Mouse (Mus musculus) CH12.LX (cell line): ENCODE measurements around the gene Map4k3. TPM values are rescaled to one million over a fixed set of nuclear protein-coding genes. Genes with fewer than 3 reads are reported as not detected.

ENCODE experiments used
- DNase-seq: peaks from one replicate; pipeline ENCODE4 v3.0.0-alpha.2; 2013; ENCODE audit errors: extremely low read depth
- H3K27ac ChIP-seq: 2 replicates; pipeline ENCODE4 v1.5.1; 2012; ENCODE audit warnings: low read depth, mild to moderate bottlenecking, control low read depth, moderate library complexity; ENCODE audit not compliant: insufficient read depth
- H3K27me3 ChIP-seq: replicated peaks from 2 replicates; pipeline ENCODE3; 2012; ENCODE audit warnings: inconsistent platforms
- H3K36me3 ChIP-seq, 2 experiments: replicated peaks in 1 of 2; 2 replicates each; pipeline versions ENCODE3 to v1.6.1; 2012; ENCODE audit warnings: inconsistent platforms in 1 of 2, low read length in 1 of 2, mild to moderate bottlenecking in 1 of 2, mixed read lengths in 1 of 2, moderate library complexity in 1 of 2; ENCODE audit not compliant: control insufficient read depth in 1 of 2, insufficient read depth in 1 of 2
- H3K4me1 ChIP-seq, 2 experiments: 2 replicates each; pipeline ENCODE4 v1.6.1; 2012; ENCODE audit warnings: inconsistent platforms in 1 of 2, moderate library complexity in 1 of 2; ENCODE audit not compliant: insufficient read depth in 2 of 2, control insufficient read depth in 1 of 2
- H3K4me2 ChIP-seq: 2 replicates; pipeline ENCODE4 v1.6.1; 2012; ENCODE audit warnings: low read depth, mild to moderate bottlenecking, control low read depth; ENCODE audit not compliant: poor library complexity, insufficient read depth, severe bottlenecking
- H3K4me3 ChIP-seq, 3 experiments: fragments of 150-350 bp in 1 of 3; sonication (generic) in 1 of 3; replicated peaks in 1 of 3; 2 replicates each; pipeline versions ENCODE3 to v1.5.1; 2011 to 2012; ENCODE audit warnings: low read depth in 2 of 3, low read length in 2 of 3, mild to moderate bottlenecking in 2 of 3, moderate library complexity in 2 of 3, control low read depth in 1 of 3, improper control_type of control experiment in 1 of 3, inconsistent platforms in 1 of 3, mixed read lengths in 1 of 3; ENCODE audit not compliant: poor library complexity in 1 of 3
- H3K79me2 ChIP-seq: replicated peaks from 2 replicates; pipeline ENCODE4 v1.6.1; 2012; ENCODE audit warnings: mild to moderate bottlenecking, moderate library complexity; ENCODE audit not compliant: control insufficient read depth, poor library complexity, insufficient read depth, severe bottlenecking; ENCODE audit errors: extremely low read depth
- H3K9ac ChIP-seq: 2 replicates; pipeline ENCODE4 v1.6.1; 2012; ENCODE audit warnings: low read depth, mild to moderate bottlenecking, control low read depth, moderate library complexity; ENCODE audit not compliant: insufficient read depth
- H3K9me3 ChIP-seq: replicated peaks from 2 replicates; pipeline ENCODE3; 2012; ENCODE audit warnings: low read length, inconsistent platforms, mixed read lengths
- BHLHE40 ChIP-seq: IDR thresholded peaks from 2 replicates; pipeline ENCODE4 v1.6.1; 2011; ENCODE audit warnings: mild to moderate bottlenecking, low read depth, low read length, improper control_type of control experiment
- CHD2 ChIP-seq: IDR thresholded peaks from 2 replicates; pipeline ENCODE4 v1.6.1; 2011; ENCODE audit warnings: low read length, improper control_type of control experiment
- CTCF ChIP-seq, 2 experiments: IDR thresholded peaks in 1 of 2; conservative IDR thresholded peaks in 1 of 2; 2 replicates each; pipeline ENCODE4 v1.5.1; 2011 to 2012; ENCODE audit warnings: low read depth in 2 of 2, low read length in 2 of 2, improper control_type of control experiment in 1 of 2, inconsistent platforms in 1 of 2, mild to moderate bottlenecking in 1 of 2, moderate library complexity in 1 of 2
- EP300 ChIP-seq: IDR thresholded peaks from 2 replicates; pipeline ENCODE4 v1.6.1; 2011; ENCODE audit warnings: low read length, improper control_type of control experiment
- ETS1 ChIP-seq: conservative IDR thresholded peaks from 2 replicates; pipeline ENCODE4 v1.6.1; 2012; ENCODE audit warnings: low read depth, mild to moderate bottlenecking, inconsistent platforms, low read length, improper control_type of control experiment, moderate library complexity
- IRF4 ChIP-seq: IDR thresholded peaks from 2 replicates; pipeline ENCODE4 v1.6.1; 2014; ENCODE audit warnings: low read depth, mild to moderate bottlenecking, inconsistent platforms, low read length, improper control_type of control experiment
- JUND ChIP-seq: conservative IDR thresholded peaks from 2 replicates; pipeline ENCODE4 v1.6.1; 2011; ENCODE audit warnings: low read depth, low read length, improper control_type of control experiment
- MAFK ChIP-seq: IDR thresholded peaks from 2 replicates; pipeline ENCODE4 v1.6.1; 2011; ENCODE audit warnings: low read length, improper control_type of control experiment; ENCODE audit not compliant: insufficient replicate concordance
- MAX ChIP-seq: IDR thresholded peaks from 2 replicates; pipeline ENCODE4 v1.6.1; 2011; ENCODE audit warnings: low read length, improper control_type of control experiment
- NRF1 ChIP-seq: IDR thresholded peaks from 2 replicates; pipeline ENCODE4 v1.6.1; 2014; ENCODE audit warnings: low read depth, mild to moderate bottlenecking, inconsistent platforms, low read length, improper control_type of control experiment, moderate library complexity
- POLR2A ChIP-seq: IDR thresholded peaks from 2 replicates; pipeline ENCODE4 v1.6.1; 2011; ENCODE audit warnings: low read depth, mild to moderate bottlenecking, improper control_type of control experiment, low read length
- RAD21 ChIP-seq: IDR thresholded peaks from 2 replicates; pipeline ENCODE4 v1.6.1; 2011; ENCODE audit warnings: low read depth, mild to moderate bottlenecking, low read length, improper control_type of control experiment, moderate library complexity
- UBTF ChIP-seq: IDR thresholded peaks from 2 replicates; pipeline ENCODE4 v1.6.1; 2012; ENCODE audit warnings: low read depth, mild to moderate bottlenecking, inconsistent platforms, low read length, improper control_type of control experiment, moderate library complexity
- USF2 ChIP-seq: conservative IDR thresholded peaks from 2 replicates; pipeline ENCODE4 v1.6.1; 2011; ENCODE audit warnings: low read depth, low read length, improper control_type of control experiment
- ZC3H11A ChIP-seq: IDR thresholded peaks from 2 replicates; pipeline ENCODE4 v1.6.1; 2012; ENCODE audit warnings: low read depth, mild to moderate bottlenecking, inconsistent platforms, low read length, improper control_type of control experiment
- ZMIZ1 ChIP-seq: IDR thresholded peaks from 2 replicates; pipeline ENCODE4 v1.6.1; 2012; ENCODE audit warnings: low read depth, mild to moderate bottlenecking, inconsistent platforms, low read length, improper control_type of control experiment
- ZNF384 ChIP-seq: IDR thresholded peaks from 2 replicates; pipeline ENCODE4 v1.6.1; 2012; ENCODE audit warnings: low read depth, low read length, improper control_type of control experiment, inconsistent platforms
- dilution Hi-C: fragments of 300-500 bp; cut with MboI; formaldehyde crosslinking; loops from 2 replicates; pipeline ENCODE4 v1.14.3; 2020; ENCODE audit warnings: low sequenced_read_pairs; ENCODE audit not compliant: extremely low pct_unique_long_range_greater_than_20kb, extremely low pct_ligation_motif_present
- in situ Hi-C: fragments of 300-500 bp; cut with MboI; formaldehyde crosslinking; loops from 3 replicates; pipeline ENCODE4 v1.14.3; 2019; ENCODE audit warnings: low sequenced_read_pairs, low pct_ligation_motif_present, low pct_unique_long_range_greater_than_20kb, mixed read lengths
- polyA plus RNA-seq: library from polyadenylated mRNA; unstranded; fragments of >175 nt; gene quantifications from 2 replicates; pipeline ENCODE4 v1.2.1, GENCODE M21; 2012; ENCODE audit warnings: low read depth; ENCODE audit not compliant: insufficient read length
- total RNA-seq, 2 experiments: library from RNA; depleted of rRNA; stranded (reverse); fragments of 300-350 nt in 1 of 2; fragments of >200 nt in 1 of 2; gene quantifications; 2 replicates each; pipeline ENCODE4 v1.2.3; 2012 to 2014

The Map4k3 gene
- total and polyA plus RNA-seq, 3 experiments: 2.7 to 4.3 (median 3.2) TPM

GRCm38 (mm10) chr17:80546846-80547245 lies 181.4 kb downstream of the Map4k3 start:
- dilution Hi-C loops: no loop called here
- Histone ChIP-seq H3K4me3 (no peak overlapping the region), H3K4me1 (peaks cover 3 to 9% of the 10 kb centered on the region in 2 experiments; a peak in 3 of 4 replicates), H3K79me2 (no peaks in the 10 kb centered on the region), H3K36me3 (peaks cover 0 to 3% of the 10 kb centered on the region in 2 experiments), H3K9me3 (no peaks in the 10 kb centered on the region), H3K27ac (no peak overlapping the region), H3K27me3 (no peaks in the 10 kb centered on the region), H3K4me2 (no peak overlapping the region), H3K9ac (no peak overlapping the region)
- DNase-seq: no peak
- no peak for TF ChIP-seq POLR2A
- TF ChIP-seq EP300: no peak
- TF ChIP-seq JUND: no peak
- in situ Hi-C loops: no loop called here

GRCm38 (mm10) chr17:80546227-80546626 lies 182.1 kb downstream of the Map4k3 start:
- H3K27me3 ChIP-seq: no peaks in the 10 kb centered on the region
- H3K4me1 ChIP-seq: peaks cover 3 to 5% of the 10 kb centered on the region in 2 experiments; a peak in 3 of 4 replicates
- no peaks in the 10 kb centered on the region for H3K9me3 ChIP-seq
- H3K79me2 ChIP-seq: no peaks in the 10 kb centered on the region
- dilution Hi-C loops: no loop called here
- peaks cover 0 to 3% of the 10 kb centered on the region in 2 experiments for H3K36me3 ChIP-seq
- no peak overlapping the region for H3K9ac ChIP-seq
- no peak overlapping the region for H3K4me3 ChIP-seq
- TF ChIP-seq IRF4: no peak
- no peak for TF ChIP-seq JUND
- TF ChIP-seq BHLHE40: no peak
- no peak for TF ChIP-seq POLR2A
- no peak for TF ChIP-seq ETS1
- no peak for TF ChIP-seq USF2
- no peak for TF ChIP-seq UBTF
- TF ChIP-seq ZNF384: no peak
- TF ChIP-seq NRF1: no peak
- TF ChIP-seq CTCF (conservative IDR thresholded peaks at IDR 0.05 in 1 of 2, IDR thresholded peaks at IDR 0.05 in 1 of 2; ENCODE audit: low read depth in 2 of 2, low read length in 2 of 2): no peak
- TF ChIP-seq ZC3H11A: no peak
- TF ChIP-seq MAFK: no peak
- no peak for TF ChIP-seq ZMIZ1
- TF ChIP-seq CHD2: no peak
- no peak for TF ChIP-seq RAD21
- TF ChIP-seq MAX: no peak
- no peak overlapping the region for H3K27ac ChIP-seq
- no peak for DNase-seq
- in situ Hi-C loops: no loop called here
- H3K4me2 ChIP-seq: no peak overlapping the region
